Mouse (Mus musculus): ENCODE measurements around the gene Gm4559.
"Not testable (repeated sequence)": the region's sequence is repeated elsewhere in the genome, so short reads cannot be mapped to it uniquely, and the experiment has no call there.

Gene Gm4559

DNA sequence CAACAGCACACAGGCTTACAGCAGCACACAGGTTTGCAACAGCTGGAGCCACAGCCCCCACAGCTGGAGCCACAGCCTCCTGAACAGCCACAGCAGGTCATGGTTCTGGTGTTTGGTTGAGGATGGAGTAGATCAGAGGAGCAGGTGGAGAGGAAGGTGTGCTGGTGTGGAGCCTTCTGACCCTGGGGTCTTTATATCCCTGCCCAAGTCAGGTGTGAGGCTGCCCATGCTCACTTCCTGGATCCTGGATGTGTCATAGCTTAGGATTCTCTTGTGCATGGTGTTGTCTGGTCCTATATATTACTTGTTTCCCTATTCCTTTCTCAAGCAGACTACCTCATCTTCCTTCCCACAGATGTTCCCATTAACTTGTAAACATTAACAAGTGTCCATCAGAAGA, at the start of gene Gm4559:
TSS of gene Gm4559 (minus strand) at position 101 of the 400 bp plus-strand sequence.
- DNase-seq: not testable (repeated sequence)

DNA sequence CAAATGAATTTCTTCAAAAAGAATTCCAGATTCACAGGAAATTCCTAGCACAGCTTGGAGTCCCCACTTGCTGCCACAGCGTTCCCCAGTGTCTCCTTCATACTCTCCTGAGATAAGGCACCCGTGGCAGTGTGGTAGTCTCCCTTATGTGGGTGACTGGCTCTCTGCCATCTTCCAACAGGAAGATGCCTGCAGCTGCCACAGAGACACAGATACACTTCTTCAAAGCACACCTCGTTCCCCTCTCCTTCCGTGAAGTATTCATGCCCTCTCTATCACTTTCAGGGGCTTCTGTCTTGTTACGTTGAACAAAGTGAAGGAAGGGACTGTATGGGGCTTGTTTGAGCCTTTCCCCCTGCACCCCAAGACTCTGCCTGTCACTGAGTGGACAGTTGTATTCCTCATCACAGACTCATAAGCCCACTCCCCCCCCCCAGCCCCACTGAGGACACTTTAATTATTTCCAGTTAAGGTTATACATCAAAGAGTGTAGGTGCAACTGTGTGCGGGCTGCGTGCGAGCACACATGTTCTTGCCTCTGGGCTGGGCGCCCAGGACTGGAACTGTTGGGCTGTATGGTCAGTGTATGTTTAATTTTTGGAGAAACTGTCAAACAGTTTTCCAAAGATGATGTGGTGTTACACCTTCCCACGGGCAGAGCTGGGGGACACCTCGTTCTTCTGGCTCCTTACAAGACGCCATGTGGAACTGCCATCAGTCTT, 49.4 kb upstream of the Gm4559 start:
- DNase-seq: peak; percentile 70

DNA sequence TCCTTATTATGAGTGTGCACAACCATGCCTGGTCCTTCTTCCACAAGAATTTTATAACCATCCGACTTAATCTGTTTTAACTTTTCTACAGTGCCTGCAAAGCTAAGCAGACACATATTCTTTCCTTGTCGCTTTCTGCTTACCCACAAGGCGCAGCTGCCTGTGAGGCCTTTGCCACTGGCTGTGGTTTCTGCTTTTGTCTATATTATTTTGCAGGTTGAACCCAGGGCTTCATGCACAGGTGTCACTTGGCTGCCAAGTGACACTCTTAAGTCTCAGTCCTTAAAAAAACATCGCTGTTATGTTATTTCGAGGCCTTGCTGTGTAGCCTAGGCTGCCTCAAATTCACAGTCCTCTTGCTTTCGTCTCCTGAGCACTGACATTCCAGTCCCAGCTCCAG, 48.5 kb upstream of the Gm4559 start:
- DNase-seq: peak; percentile 69

DNA sequence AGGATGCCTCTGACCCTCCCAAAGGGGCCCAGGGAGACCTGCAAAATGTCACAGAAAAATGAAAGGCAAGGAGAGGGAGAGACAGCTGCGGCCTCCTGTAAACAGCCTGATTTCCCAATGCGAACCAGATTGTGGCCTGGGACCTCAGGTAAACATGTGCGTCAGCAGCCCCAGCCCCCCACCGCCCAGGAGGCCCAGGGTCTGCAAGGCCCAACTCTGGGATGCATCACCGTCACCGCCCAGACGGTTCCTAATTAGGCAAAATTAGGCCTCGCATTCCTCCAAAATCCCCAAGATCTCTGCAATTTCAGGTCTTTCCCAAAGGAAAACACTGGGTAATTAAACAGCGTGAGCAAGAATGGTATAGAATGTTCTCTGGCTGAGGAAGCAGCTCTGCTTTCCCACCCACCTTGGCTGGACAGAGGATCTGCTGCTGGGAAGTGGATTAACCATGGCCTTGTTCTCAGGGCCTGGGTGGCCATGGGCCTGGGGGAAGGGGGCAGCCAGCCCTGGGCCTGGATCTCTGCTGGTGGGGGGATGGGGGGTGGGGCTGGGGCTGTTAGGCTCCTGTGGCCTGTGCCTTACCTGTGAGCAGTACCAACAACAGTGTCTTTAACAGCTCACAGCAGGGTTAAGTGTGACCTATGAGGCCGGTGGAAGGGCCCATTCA, 47.6 kb upstream of the Gm4559 start:
- DNase-seq: peak; percentile 28

DNA sequence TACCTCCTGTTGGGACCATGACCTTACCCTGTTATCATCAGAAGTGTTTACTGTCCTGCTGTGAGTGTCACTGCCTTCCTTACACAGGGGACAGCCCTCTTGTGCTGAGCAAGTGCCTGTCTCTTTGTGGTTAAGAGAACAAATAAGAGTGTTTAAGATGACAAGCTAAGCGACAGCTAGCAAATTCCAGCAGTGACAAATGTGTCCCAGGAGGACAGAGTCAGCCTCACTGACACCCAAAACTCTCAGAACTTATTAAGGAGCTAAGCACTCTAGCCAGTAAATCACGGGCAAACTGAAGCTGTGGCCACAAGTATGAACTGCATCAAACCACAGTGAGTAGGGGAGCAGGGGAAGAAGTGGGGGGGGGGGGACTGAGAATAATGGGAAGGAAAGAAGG, 46.7 kb upstream of the Gm4559 start:
- no peak for DNase-seq

DNA sequence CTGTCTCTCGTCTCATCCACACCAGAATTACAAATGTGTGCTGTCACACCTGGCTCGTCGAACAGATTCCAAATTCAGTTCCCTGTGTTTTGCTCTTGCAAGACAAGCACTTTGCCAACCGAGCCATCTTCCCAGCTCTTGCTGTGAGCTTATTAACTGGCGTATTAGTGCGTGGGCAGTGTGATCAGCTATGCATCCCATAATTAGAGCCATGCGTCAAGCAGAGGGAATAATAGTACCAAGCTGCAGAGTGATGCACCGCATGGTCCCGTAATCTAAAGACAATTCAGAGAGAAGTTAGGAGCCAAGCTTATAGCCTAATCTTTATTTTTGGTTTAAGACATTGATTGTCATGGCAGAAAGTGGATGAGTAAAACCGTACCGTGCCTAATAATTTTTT, 45.0 kb upstream of the Gm4559 start:
- no peak for DNase-seq

DNA sequence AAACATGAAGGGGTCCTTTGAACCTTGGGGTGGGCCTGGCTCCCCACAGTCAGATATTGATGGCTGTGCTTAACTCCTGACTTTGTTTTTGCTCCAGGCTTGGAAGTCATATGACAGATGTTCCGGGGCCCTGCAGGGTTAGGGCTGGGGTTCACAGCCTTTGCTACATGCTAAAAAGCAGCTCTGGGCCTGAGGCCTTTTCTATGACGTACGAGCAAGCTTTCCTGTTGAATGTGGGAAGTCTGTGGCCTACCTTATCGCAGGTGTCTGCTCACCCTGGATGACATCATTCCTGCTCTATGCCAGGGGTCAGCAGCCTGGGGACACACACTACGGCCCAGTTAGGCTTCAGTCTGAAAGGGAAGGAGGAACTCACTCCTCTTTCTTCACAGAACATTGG, 43.1 kb upstream of the Gm4559 start:
- peak; percentile 42 for DNase-seq

DNA sequence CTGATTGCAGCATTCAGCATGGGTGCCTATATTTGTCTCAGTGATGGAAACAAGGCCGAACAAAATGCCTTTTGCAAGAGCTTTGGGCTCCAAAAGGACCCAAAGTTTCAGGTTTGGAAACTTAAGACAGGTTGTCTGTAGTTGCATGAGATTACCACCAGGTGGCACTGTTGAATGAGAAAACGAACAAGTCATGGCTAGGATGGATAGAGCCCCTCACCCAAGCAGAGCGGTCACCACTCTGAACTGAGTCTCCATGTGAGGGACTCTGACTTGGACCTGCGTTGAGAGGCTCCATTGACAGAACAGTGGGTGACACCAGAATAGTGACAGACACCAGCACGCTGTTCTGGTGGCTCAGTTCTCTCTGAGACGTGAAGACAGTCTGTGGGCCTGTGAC, 42.4 kb upstream of the Gm4559 start:
- peak; percentile 65 for DNase-seq

DNA sequence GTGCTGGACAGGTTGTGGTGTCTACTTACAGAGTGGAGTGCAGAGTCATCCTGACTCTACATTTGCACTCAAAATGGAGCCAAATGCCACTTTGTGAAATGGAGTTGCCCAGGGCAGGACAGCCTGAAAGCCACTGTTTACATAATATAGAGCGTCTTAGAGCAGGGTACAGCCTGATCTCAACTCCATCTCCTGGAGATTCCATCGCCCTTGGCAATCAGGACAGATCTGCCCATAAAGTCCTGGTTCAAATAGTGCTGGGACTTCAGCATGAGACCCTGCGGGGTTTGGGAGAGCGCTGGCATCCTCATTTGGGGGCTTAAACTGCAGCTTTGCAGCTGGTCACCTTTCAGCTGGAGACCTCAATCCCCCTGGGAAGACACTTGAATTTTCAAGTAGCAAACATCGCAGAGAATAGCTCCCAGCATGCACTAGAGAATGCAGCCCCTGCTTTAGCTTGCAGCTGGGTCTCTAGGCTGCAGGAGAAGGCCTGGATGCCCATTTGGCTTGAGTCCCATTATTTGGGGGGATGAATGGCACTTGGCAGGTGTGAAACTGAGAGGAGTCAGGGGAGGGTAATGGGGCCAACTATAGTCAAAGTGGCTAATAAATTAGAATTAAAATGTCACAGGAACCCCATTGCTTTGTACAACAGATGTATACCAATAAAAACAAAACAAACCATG, 40.6 kb upstream of the Gm4559 start:
- no peak for DNase-seq

DNA sequence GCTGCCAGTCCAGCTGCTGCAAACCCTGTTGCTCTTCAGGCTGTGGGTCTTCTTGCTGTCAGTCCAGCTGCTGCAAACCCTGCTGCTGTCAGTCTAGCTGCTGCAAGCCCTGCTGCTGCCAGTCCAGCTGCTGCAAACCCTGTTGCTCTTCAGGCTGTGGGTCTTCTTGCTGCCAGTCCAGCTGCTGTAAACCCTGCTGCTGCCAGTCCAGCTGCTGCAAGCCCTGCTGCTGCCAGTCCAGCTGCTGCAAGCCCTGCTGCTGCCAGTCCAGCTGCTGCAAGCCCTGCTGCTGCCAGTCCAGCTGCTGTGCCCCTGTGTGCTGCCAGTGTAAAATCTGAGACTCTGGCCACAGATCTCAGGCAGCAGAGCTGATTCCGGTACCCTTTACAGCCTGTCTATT, 29.8 kb upstream of the Gm4559 start:
- not testable (repeated sequence) for DNase-seq

DNA sequence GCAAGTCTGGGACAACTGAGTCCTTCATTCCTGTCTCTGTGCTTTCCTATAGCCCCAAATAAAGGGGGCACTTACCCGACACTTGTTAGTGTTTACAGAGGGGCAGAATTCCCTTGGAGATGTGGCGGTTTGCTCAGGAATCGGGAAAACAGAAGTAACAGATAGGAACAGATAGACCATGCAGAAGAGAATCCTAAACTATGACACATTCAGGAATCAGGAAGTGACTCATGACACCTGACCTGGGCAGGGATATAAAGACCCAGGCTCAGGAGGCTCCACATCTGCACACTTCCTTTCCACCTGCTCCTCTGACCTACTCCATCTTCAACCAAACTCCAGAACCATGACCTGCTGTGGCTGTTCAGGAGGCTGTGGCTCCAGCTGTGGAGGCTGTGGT, 29.1 kb upstream of the Gm4559 start, which contains the start of gene Krtap5-4:
TSS of gene Krtap5-4 (plus strand) at position 301 of the 400 bp plus-strand sequence.
- no peak for DNase-seq

DNA sequence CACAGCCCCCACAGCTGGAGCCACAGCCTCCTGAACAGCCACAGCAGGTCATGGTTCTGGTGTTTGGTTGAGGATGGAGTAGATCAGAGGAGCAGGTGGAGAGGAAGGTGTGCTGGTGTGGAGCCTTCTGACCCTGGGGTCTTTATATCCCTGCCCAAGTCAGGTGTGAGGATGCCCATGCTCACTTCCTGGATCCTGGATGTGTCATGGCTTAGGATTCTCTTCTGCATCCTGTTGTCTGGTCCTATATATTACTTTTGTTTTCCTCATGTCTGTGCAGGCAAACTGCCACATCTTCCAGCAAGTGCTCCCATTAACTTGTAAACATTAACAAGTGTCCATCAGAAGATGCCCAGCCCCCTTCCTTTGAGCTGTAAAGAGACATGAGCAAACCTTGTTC, 22.9 kb upstream of the Gm4559 start, which contains the start of gene Krtap5-1:
TSS of gene Krtap5-1 (minus strand) at position 101 of the 400 bp plus-strand sequence.
- not testable (repeated sequence) for DNase-seq

DNA sequence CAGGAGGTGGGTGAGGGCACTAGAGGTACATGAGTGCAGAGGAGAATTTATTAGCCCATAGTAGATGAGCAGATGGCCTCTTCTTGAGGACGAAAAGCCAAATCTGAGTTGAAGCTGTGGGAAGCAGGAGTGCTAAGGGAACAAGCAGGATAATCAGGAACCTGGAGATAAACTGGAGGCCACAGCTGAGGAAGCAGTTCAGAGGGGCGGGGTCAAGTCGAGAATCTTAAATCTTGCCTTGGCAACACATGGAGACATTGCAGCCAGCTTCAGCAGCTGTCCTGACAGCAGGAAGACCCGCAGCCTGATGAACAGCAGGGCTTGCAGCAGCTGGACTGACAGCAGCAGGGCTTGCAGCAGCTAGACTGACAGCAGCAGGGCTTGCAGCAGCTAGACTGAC, 21.9 kb upstream of the Gm4559 start:
- DNase-seq: not testable (repeated sequence)

DNA sequence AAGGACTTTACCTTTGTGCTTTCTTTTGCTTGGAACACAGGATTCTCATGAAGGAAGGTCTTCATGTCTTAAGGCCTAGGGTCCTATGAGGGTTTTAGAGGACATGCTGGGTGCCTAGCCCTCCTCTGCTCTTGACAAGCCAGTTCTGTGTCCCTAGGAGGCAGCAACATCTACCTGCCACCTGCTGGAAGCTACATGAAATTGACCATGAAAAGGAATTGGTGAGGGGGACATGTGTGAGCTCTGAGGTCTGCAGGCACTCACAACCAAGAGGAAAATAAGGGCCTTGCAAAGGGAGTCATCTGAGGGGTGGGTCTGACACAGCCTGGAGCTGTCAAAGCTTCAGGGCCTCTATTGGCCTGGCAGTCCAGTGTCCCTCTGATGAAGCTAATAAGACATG, 21.3 kb upstream of the Gm4559 start:
- DNase-seq: no peak

DNA sequence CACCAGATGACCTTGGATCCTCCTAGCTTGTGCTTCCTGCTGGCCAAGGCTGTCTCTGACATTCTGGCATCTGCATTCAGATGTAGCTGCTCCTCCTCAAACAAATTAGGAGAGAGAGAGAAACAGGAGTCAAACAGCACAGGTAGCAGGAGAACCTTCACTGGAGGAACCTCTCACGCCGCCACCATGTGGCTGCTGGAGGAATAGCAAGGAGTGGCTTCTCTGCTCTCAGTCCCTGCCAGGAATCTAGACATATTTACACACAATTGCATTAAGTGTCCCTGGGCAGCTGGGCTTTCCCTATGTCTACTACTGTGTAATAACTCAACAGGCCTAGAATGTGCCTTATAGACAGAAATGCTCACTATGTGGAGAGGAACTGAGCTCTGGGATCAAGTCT, 19.7 kb upstream of the Gm4559 start:
- peak; percentile 27 for DNase-seq

DNA sequence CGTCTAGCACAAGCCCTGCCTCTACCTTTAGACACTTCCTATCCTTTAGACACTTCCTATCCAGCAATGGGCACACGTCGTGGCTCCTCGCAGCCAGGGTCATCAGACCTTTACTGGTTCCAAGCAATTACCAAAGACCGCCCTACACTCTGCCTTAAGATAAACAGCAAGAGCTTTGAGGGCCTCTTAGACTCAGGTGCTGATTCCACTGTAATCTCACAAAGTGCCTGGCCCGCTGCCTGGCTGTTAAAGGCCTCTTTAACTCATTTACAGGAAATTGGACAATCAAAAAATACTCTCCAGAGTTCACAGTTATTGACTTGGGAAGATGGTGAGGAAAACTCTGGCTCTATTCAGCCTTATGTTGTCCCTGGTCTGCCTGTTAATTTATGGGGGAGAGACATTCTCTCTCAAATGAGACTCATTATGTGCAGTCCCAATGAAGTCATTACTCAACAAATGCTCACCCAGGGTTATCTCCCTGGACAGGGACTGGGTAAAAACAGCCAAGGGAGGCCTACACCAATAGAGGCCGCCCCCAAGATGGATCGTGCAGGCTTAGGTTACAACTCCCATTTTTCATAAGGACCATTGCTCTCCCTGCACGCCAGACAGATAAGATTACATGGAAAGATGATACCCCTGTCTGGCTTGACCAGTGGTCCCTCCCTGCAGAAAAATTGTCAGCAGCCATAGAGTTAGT, 11.9 kb upstream of the Gm4559 start:
- DNase-seq: not testable (repeated sequence)

DNA sequence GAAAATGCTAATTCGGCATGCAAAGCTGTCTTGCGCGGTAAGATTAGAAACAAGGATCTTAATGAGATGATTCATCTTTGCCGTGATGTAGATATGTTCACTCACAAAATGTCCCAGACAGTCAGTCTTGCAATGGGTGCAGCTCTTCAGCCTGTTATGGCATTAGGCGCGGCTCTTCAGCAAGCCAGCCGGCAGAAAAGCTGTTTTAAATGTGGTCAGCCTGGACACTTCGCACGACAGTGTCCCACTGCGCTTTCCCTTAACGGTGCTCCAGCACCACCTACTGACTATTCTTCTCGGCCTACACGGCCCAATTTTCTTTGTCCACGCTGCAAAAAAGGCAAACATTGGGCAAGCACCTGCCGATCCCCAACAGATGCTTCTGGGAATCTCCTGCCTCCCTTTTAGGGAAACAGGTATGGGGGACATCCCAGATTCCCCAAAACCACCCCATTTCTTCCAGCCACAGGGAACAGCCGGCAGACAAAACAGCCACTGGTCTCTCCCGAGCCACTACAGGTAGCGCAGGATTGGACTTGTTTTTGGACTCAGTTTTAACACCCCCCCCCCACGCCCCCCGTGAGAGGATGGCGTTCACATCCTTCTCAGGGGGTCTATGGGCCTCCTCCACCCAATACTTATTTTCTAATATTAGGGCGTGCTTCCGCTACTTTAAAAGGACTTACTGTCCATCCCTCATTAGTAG, 11.1 kb upstream of the Gm4559 start:
- no peak for DNase-seq

DNA sequence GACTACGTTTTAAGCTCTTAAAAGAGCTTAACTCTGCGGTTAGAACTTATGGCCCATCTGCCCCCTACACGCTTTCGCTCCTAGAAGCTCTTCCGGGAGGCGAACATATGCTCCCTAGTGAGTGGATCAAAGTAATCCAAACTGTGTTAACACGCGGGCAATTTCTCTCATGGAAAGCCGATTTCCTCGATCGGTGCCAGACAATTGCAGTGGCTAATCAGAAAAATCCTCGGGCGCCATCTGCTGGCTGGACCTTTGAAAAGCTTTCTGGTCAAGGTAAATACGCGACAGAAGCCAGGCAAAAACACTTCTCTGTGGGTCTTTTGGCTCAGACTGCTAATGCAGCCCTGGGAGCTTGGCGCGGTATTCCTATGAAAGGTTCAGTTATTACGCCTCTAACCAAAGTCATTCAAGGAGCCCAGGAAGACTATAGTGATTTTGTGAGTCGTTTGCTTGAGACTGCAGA, 10.5 kb upstream of the Gm4559 start:
- DNase-seq: peak; percentile 88

DNA sequence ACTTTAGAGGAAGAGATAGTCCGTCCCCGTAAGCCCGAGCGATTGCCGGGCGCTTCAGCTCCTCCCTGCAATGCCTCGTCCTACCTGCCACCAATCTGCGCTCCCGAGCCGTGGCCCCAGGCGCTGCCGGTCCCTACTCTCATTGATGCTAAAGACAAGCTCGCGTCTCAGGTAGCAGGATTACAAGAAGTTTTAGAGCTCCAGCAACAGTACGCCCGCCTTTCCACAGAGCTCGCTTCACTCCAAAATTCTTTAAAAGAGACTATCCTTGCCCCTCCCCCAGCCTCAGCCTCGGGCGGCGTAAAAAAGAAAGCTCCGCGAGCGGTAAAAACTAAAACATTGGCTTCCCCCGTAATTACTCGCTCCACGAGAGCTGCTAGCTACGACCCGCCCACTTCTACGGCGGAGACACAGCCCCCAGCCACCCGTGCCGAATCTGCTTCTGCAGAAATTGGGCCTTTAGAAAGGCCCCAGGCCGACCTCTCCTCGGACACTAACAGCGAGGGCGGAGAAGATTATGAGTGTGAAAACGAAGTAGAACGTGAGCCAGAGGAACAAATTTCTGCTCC, 9.9 kb upstream of the Gm4559 start:
- DNase-seq: peak; percentile 65

DNA sequence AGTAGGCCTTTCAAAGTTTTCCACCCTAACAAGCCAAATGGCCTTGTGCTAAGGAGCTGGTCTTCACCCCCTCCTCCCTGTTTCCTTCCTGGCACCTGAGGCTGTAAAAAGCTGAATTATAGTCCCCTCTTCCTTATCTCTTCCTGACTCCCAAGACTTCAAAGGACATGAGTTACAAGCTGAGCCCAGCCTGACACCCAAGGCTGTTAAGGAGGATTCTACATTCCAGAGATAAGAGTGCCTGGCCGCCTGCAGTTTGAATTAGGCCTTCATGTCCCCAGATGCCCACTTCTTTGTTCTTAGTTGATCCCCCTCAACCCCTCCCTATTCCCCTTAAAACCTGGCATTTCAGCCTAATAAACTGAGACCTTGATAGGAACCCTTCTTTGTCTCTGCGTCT, 8.7 kb upstream of the Gm4559 start:
- DNase-seq: not testable (repeated sequence)

DNA sequence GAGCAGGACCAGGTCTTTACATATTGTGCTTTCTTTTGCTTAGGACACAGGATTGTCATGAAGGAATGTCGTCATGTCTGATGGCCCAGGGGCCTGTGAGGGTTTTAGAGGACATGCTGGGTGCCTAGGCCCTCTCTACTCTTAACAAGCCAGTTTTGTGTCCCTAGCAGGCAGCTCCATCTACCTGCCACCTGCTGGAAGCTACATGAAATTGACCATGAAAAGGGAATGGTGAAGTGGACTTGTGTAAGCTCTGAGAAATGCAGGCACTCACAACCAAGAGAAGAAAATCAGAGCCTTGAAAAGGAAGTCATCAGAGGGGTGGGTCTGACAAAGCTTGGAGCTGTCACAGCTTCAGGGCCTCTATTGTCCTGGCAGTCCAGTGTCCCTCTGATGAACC, 5.1 kb upstream of the Gm4559 start:
- not testable (repeated sequence) for DNase-seq

DNA sequence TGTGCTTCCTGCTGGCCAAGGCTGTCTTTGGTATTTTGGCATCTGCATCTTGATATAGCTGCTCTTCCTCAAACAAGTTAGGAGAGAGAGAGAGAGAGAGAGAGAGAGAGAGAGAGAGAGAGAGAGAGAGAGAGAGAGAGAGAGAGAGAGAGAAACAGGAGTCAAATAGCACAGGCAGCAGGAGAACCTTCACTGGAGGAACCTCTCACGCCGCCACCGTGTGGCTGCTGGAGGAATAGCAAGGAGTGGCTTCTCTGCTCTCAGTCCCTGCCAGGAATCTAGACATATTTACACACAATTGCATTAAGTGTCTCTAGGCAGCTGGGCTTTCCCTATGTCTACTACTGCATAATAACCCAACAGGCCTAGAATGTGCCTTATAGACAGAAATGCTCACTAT, 4.0 kb upstream of the Gm4559 start:
- peak; percentile 48 for DNase-seq
